Mouse (Mus musculus) C2C12 (cell line): ENCODE measurements around the gene Gm21988. TPM values are rescaled to one million over a fixed set of nuclear protein-coding genes. Genes with fewer than 3 reads are reported as not detected.

Source experiments
- H3K27me3 ChIP-seq: one replicate; pipeline ENCODE4 v1.6.1; 2011; ENCODE audit not compliant: control insufficient read depth, insufficient read depth, insufficient read length
- H3K36me3 ChIP-seq: one replicate; pipeline ENCODE4 v1.6.1; 2011; ENCODE audit not compliant: control insufficient read depth, insufficient read depth
- H3K4me3 ChIP-seq: one replicate; pipeline ENCODE4 v1.5.1; 2011; ENCODE audit warnings: mild to moderate bottlenecking, control low read depth; ENCODE audit not compliant: poor library complexity, insufficient read depth, severe bottlenecking
- H3K79me2 ChIP-seq: one replicate; pipeline ENCODE4 v1.6.1; 2011; ENCODE audit not compliant: control insufficient read depth, insufficient read depth
- H3K79me3 ChIP-seq: one replicate; pipeline ENCODE4 v1.6.1; 2011; ENCODE audit warnings: low read depth, control low read depth
- H3ac ChIP-seq: one replicate; pipeline ENCODE3; 2011; ENCODE audit warnings: low read depth; ENCODE audit not compliant: control insufficient read depth, insufficient read length
- CEBPB ChIP-seq: IDR thresholded peaks from one replicate; pipeline ENCODE4 v1.6.1; 2011; ENCODE audit warnings: low read depth, mild to moderate bottlenecking, control low read depth, moderate library complexity
- CTCF ChIP-seq: IDR thresholded peaks from one replicate; pipeline ENCODE4 v1.5.1; 2011; ENCODE audit not compliant: control insufficient read depth, insufficient read depth, insufficient read length
- FOSL1 ChIP-seq: IDR thresholded peaks from one replicate; pipeline ENCODE4 v1.8.0; 2011; ENCODE audit warnings: mild to moderate bottlenecking, low read length; ENCODE audit not compliant: poor library complexity, insufficient read depth, severe bottlenecking
- MAX ChIP-seq: IDR thresholded peaks from one replicate; pipeline ENCODE4 v1.6.1; 2011; ENCODE audit warnings: mild to moderate bottlenecking, control low read depth
- MYOD1 ChIP-seq: IDR thresholded peaks from one replicate; pipeline ENCODE4 v1.6.1; 2011; ENCODE audit warnings: low read depth; ENCODE audit not compliant: control insufficient read depth, insufficient read length
- MYOG ChIP-seq: IDR thresholded peaks from one replicate; pipeline ENCODE4 v1.6.1; 2011; ENCODE audit not compliant: control insufficient read depth, insufficient read length; ENCODE audit errors: extremely low read depth
- USF1 ChIP-seq: IDR thresholded peaks from one replicate; pipeline ENCODE4 v1.6.1; 2011; ENCODE audit warnings: low read depth, mild to moderate bottlenecking, control low read depth, moderate library complexity
- polyA plus RNA-seq: library from polyadenylated mRNA; unstranded; fragments of >200 nt; fragmentation: generic; extraction: Trizol; gene quantifications from one replicate; pipeline ENCODE4 v1.2.1, GENCODE M21; 2012; ENCODE audit warnings: missing spikeins

Gene Gm21988
- polyA plus RNA-seq, 1 experiment, result 10.8 TPM

GRCm38 (mm10) chr11:70280441-70280840, 40.8 kb upstream of the Gm21988 start:
- H3ac ChIP-seq, result no peak overlapping the region
- no peaks in the 10 kb centered on the region for H3K79me3 ChIP-seq
- no peak for TF ChIP-seq MAX
- TF ChIP-seq MYOG, result no peak
- no peak for TF ChIP-seq FOSL1
- TF ChIP-seq MYOD1, result no peak
- no peak for TF ChIP-seq CTCF
- no peak for TF ChIP-seq USF1
- TF ChIP-seq CEBPB, result no peak
- H3K79me2 ChIP-seq, result no peaks in the 10 kb centered on the region
- H3K27me3 ChIP-seq, result no peaks in the 10 kb centered on the region
- H3K36me3 ChIP-seq, result no peaks in the 10 kb centered on the region
- no peak overlapping the region for H3K4me3 ChIP-seq

- no peak for TF ChIP-seq USF1
- no peak for TF ChIP-seq MYOG
- TF ChIP-seq MYOD1, result no peak
- TF ChIP-seq CTCF, result no peak
- TF ChIP-seq MAX, result no peak
- Histone ChIP-seq H3K36me3 (no peaks in the 10 kb centered on the region), H3K27me3 (no peaks in the 10 kb centered on the region), H3ac (no peak overlapping the region), H3K79me2 (no peaks in the 10 kb centered on the region), H3K79me3 (no peaks in the 10 kb centered on the region), H3K4me3 (no peak overlapping the region)
These were observed 39.3 kb upstream of the Gm21988 start for GRCm38 (mm10) chr11:70278961-70279360.

DNA sequence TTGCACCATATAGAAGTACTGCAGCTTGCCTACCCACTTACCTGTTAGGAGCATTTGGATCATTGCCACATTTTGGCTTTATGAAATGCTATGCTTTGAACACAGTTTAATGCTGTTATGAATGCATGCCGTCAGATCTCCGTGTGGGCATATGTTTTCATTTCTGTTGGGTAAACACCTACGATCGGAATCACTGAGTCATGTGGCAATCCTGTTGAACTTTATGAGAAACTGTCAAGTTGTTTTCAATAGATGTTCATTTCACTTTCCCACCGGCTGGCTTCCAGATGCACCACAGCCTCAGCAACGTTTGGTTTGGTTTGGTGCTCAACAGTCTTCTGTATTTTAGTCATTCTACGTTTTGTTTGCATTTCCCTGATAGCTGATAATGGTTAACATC, 32.0 kb upstream of the Gm21988 start:
- Histone ChIP-seq H3K4me3 (no peak overlapping the region), H3K79me3 (no peaks in the 10 kb centered on the region), H3K79me2 (no peaks in the 10 kb centered on the region), H3K36me3 (no peaks in the 10 kb centered on the region), H3ac (no peak overlapping the region), H3K27me3 (no peaks in the 10 kb centered on the region)
- TF ChIP-seq MAX (no peak), CEBPB (no peak), USF1 (no peak), CTCF (no peak), MYOD1 (no peak), MYOG (no peak), FOSL1 (no peak)

- H3ac ChIP-seq, result no peak overlapping the region
- H3K36me3 ChIP-seq, result no peaks in the 10 kb centered on the region
- H3K27me3 ChIP-seq, result no peaks in the 10 kb centered on the region
- H3K79me2 ChIP-seq, result no peaks in the 10 kb centered on the region
- no peaks in the 10 kb centered on the region for H3K79me3 ChIP-seq
- H3K4me3 ChIP-seq, result no peak overlapping the region
- TF ChIP-seq USF1 (no peak), FOSL1 (no peak), CTCF (no peak), MYOG (no peak), CEBPB (no peak), MYOD1 (no peak)
These were observed 26.8 kb upstream of the Gm21988 start for GRCm38 (mm10) chr11:70266405-70266804.

DNA sequence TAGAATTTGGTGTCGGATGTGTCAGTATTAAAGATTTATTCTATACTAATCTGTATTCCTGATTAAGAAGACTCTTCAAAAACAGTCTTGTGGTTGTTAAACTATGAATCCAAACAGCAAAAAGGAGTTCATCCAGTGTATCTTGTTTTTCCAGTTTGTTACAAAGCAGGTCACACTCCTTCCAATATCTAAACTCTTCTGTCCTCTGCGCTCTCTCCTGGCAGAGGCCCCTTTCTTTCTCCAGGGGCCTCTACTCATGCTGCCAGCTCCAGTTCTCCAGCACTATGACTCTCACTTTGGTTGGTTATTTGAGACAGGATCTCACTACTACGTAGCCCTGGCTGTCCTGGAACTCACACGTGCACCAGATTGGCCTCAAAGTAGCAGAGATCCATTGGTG, 26.2 kb upstream of the Gm21988 start:
- no peaks in the 10 kb centered on the region for H3K36me3 ChIP-seq
- no peak overlapping the region for H3ac ChIP-seq
- no peaks in the 10 kb centered on the region for H3K79me3 ChIP-seq
- no peak for TF ChIP-seq MYOG
- TF ChIP-seq USF1, result no peak
- TF ChIP-seq MAX, result no peak
- H3K27me3 ChIP-seq, result no peaks in the 10 kb centered on the region
- no peak overlapping the region for H3K4me3 ChIP-seq
- H3K79me2 ChIP-seq, result no peaks in the 10 kb centered on the region

GRCm38 (mm10) chr11:70265252-70265651, 25.6 kb upstream of the Gm21988 start:
- H3K4me3 ChIP-seq, result no peak overlapping the region
- no peaks in the 10 kb centered on the region for H3K36me3 ChIP-seq
- H3K79me3 ChIP-seq, result no peaks in the 10 kb centered on the region
- no peak for TF ChIP-seq MYOD1
- TF ChIP-seq MAX, result no peak
- TF ChIP-seq MYOG, result no peak
- no peak for TF ChIP-seq CTCF
- no peak for TF ChIP-seq FOSL1
- no peak for TF ChIP-seq CEBPB
- TF ChIP-seq USF1, result no peak
- no peaks in the 10 kb centered on the region for H3K79me2 ChIP-seq
- no peak overlapping the region for H3ac ChIP-seq
- no peaks in the 10 kb centered on the region for H3K27me3 ChIP-seq

DNA sequence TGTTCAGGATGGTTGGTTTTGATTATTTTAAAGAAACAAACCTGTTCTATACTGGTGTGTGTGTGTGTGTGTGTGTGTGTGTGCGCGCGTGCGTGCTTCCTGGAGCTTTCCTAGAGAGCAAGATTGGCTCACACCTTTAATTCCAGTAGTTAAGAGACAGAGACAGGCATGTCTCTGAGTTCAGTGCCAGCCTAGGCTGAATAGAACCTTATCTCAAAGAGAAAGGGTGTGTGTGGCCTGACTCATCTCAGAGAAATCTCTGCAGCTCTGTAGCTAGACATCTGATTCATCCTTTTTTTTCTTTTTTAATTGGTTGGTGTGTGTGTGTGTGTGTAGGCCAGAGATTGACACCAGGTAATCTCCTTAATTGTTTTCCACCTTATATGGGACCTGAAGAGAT, 19.4 kb upstream of the Gm21988 start:
- no peak overlapping the region for H3K4me3 ChIP-seq
- H3K36me3 ChIP-seq, result no peaks in the 10 kb centered on the region
- H3K27me3 ChIP-seq, result peaks cover 4% of the 10 kb centered on the region
- no peak for TF ChIP-seq CTCF
- TF ChIP-seq MYOD1, result no peak
- no peak for TF ChIP-seq CEBPB
- TF ChIP-seq USF1, result no peak
- TF ChIP-seq MYOG, result no peak
- peak; percentile 45 for TF ChIP-seq FOSL1
- no peak for TF ChIP-seq MAX
- no peaks in the 10 kb centered on the region for H3K79me2 ChIP-seq
- no peak overlapping the region for H3ac ChIP-seq
- no peaks in the 10 kb centered on the region for H3K79me3 ChIP-seq
